Mouse (Mus musculus): ENCODE data around the gene Prame. TPM values are rescaled to one million over a fixed set of nuclear protein-coding genes. Genes with fewer than 3 reads are reported as not detected.
"Not testable (repeated sequence)": the region's sequence is repeated elsewhere in the genome, so short reads cannot be mapped to it uniquely, and the experiment has no call there.

The Prame gene
- 0.10 TPM in 1 of 2 replicates, not detected in the other for polyA plus RNA-seq (2016; fragmentation: Nextera tagmentation; extraction: Ambion mirVana)

GRCm38 (mm10) chrX:135627605-135628004 is at the start of gene Prame:
Prame (minus strand) TSS chrX:135627705.
- 91% methylated on average over 11 of the region's 11 CpGs for whole genome bisulfite sequencing
- no peaks in the 10 kb centered on the region for H3K9me3 ChIP-seq
- no peaks in the 10 kb centered on the region for H3K36me3 ChIP-seq (replicated peaks)
- H3K27me3 ChIP-seq (ENCODE audit: poor library complexity, severe bottlenecking): 0 out of 2 replicates have a peak, but pooled peaks cover 2% of the 10 kb centered on the region
- no peak for DNase-seq (ENCODE audit: extremely low spot score, low spot score)
- no peak within 1 kb of the TSS for H3K4me3 ChIP-seq
- no peaks in the 10 kb centered on the region for H3K4me1 ChIP-seq
- no peak within 1 kb of the TSS for H3K27ac ChIP-seq

GRCm38 (mm10) chrX:135652173-135652772 is 24.8 kb upstream of the Prame start:
- Histone ChIP-seq H3K36me3 (replicated peaks) (no peaks in the 10 kb centered on the region), H3K9me3 (no peaks in the 10 kb centered on the region), H3K4me3 (no peak overlapping the region), H3K27me3 (ENCODE audit: poor library complexity, severe bottlenecking) (peaks cover 8% of the 10 kb centered on the region; the same call in 1 of the 2 replicates), H3K27ac (no peak overlapping the region), H3K4me1 (no peaks in the 10 kb centered on the region)
- WGBS: 62% methylated on average over 9 of the region's 9 CpGs
- no peak for DNase-seq (ENCODE audit: extremely low spot score, low spot score)

DNA sequence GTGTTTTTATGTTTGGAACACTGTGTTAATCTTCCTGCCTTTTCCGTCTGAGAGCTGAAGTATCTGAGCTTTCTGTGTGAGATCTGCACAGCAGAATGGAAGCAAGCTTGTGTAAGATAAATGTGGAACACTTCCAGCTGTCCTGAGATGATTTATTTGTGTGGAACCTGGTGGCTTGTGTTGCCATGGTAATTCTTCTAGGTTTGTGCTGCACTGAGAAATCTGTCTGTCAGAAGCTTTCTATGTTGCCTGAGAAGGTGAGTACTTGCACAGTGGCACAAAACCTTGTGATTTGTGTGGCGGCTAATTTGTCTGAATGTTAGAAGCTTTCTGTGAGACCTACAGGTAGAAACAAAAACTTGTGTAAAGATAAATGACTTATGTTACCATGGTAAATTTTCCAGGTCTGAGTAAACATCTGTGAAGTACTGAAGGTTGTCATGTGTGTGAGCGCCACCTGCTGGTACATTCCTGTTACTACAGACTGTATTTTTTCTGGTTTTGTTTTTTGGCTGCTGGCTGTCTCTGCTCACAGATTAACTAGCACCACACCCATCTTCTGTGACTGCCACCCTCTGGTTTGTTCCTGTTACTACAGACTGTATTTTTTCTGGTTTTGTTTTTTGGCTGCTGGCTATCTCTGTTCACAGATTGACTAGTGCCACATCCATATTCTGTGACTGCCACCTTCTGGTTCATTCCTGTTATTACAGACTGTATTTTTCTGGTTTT is 26.0 kb downstream of the Prame start:
- peaks cover 12% of the 10 kb centered on the region; the same call in 1 of the 2 replicates for H3K9me3 ChIP-seq
- not testable (repeated sequence) for H3K4me3 ChIP-seq; H3K4me1 ChIP-seq; H3K27ac ChIP-seq; H3K36me3 ChIP-seq (replicated peaks); H3K27me3 ChIP-seq (ENCODE audit: poor library complexity, severe bottlenecking); DNase-seq (ENCODE audit: extremely low spot score, low spot score)
- WGBS: 72% methylated on average over 3 of the region's 3 CpGs

- WGBS: 79% methylated on average over 2 of the region's 2 CpGs
These were observed 28.8 kb downstream of the Prame start, which contains the start of gene Nxf7 for GRCm38 (mm10) chrX:135598677-135599076. Nxf7 (minus strand) TSS chrX:135598777.

DNA sequence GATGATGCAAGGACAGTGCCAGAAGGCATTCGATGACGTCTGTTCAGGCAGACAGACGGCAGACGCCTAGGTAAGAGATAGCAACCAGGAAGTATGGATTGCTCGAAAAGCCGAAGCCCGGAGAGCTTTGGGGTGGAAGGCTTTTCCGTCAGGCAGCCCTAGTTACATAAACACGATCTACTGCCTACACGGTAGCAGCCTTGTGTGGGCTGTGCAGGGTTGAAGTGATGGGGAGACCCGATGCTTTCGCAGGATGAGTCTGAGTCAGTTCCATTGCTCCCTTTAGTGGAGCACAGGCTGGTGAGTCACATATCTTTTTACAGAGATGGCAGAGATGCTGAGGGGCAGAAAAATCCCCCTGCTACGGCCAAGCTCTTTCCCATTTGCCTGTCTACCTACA is 29.4 kb downstream of the Prame start:
- H3K4me3 ChIP-seq: no peak overlapping the region
- no peak for DNase-seq (ENCODE audit: extremely low spot score, low spot score)
- H3K4me1 ChIP-seq: no peaks in the 10 kb centered on the region
- H3K36me3 ChIP-seq (replicated peaks): no peaks in the 10 kb centered on the region
- H3K9me3 ChIP-seq: peaks cover 12% of the 10 kb centered on the region; the same call in 1 of the 2 replicates
- WGBS: 92% methylated on average over 13 of the region's 13 CpGs
- no peak overlapping the region for H3K27ac ChIP-seq
- peaks cover 2% of the 10 kb centered on the region for H3K27me3 ChIP-seq (ENCODE audit: poor library complexity, severe bottlenecking)

More at GRCm38 (mm10) chrX:135598677-135599076, 28.8 kb downstream of the Prame start, which contains the start of gene Nxf7:
- H3K27me3 ChIP-seq (ENCODE audit: poor library complexity, severe bottlenecking): no peaks in the 10 kb centered on the region; the same call in 1 of the 2 replicates
- no peak within 1 kb of the TSS for H3K4me3 ChIP-seq
- peaks cover 12% of the 10 kb centered on the region; the same call in 1 of the 2 replicates for H3K9me3 ChIP-seq
- H3K27ac ChIP-seq: no peak within 1 kb of the TSS
- no peaks in the 10 kb centered on the region for H3K36me3 ChIP-seq (replicated peaks)
- DNase-seq (ENCODE audit: extremely low spot score, low spot score): no peak
- no peaks in the 10 kb centered on the region for H3K4me1 ChIP-seq

- 90% methylated on average over 1 of the region's 1 CpGs for WGBS
- Histone ChIP-seq H3K27ac (no peak overlapping the region), H3K36me3 (replicated peaks) (no peaks in the 10 kb centered on the region), H3K4me3 (no peak overlapping the region), H3K27me3 (ENCODE audit: poor library complexity, severe bottlenecking) (peaks cover 14% of the 10 kb centered on the region), H3K9me3 (no peaks in the 10 kb centered on the region), H3K4me1 (no peaks in the 10 kb centered on the region)
- DNase-seq (ENCODE audit: extremely low spot score, low spot score): no peak
These were observed 51.1 kb downstream of the Prame start for GRCm38 (mm10) chrX:135576412-135576811.

- H3K27me3 ChIP-seq (ENCODE audit: poor library complexity, severe bottlenecking): peaks cover 14% of the 10 kb centered on the region
- DNase-seq (ENCODE audit: extremely low spot score, low spot score); H3K4me3 ChIP-seq; H3K36me3 ChIP-seq (replicated peaks); H3K9me3 ChIP-seq; H3K27ac ChIP-seq; H3K4me1 ChIP-seq: not testable (repeated sequence)
- 80% methylated on average over 9 of the region's 9 CpGs for WGBS
These were observed 52.4 kb downstream of the Prame start for GRCm38 (mm10) chrX:135574958-135575628.

- H3K27ac ChIP-seq; H3K9me3 ChIP-seq; H3K36me3 ChIP-seq (replicated peaks); H3K4me3 ChIP-seq; H3K4me1 ChIP-seq; DNase-seq (ENCODE audit: extremely low spot score, low spot score): not testable (repeated sequence)
- 30% methylated on average over 8 of the region's 8 CpGs for WGBS
- H3K27me3 ChIP-seq (ENCODE audit: poor library complexity, severe bottlenecking): peaks cover 14% of the 10 kb centered on the region
These were observed 53.1 kb downstream of the Prame start for GRCm38 (mm10) chrX:135574261-135574957.

DNA sequence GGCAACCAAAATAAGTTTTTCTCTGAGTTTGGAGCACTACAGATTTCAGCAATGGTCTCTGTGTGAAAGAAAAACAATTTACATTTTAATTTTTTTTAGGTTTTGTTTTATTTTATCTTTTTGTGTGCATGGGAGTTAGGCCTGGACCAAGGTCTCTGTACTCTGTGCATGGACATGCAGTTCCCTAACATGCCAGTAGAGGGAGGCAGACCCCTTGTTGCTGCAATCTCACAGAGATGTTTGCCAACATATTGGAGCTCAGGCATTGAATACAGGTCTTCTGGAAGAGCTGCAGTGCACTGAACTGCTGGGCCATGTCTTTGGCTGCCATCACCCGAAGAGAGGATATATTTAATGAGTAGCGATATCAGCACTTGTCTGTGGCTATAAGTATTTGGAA is 58.0 kb downstream of the Prame start:
- H3K9me3 ChIP-seq; H3K27ac ChIP-seq; H3K4me1 ChIP-seq; H3K36me3 ChIP-seq (replicated peaks); H3K4me3 ChIP-seq: not testable (repeated sequence)
- H3K27me3 ChIP-seq (ENCODE audit: poor library complexity, severe bottlenecking): peaks cover 13% of the 10 kb centered on the region; the same call in 1 of the 2 replicates
- peak; percentile 37 for DNase-seq (ENCODE audit: extremely low spot score, low spot score)
- 28% methylated on average over 1 of the region's 2 CpGs for WGBS

DNA sequence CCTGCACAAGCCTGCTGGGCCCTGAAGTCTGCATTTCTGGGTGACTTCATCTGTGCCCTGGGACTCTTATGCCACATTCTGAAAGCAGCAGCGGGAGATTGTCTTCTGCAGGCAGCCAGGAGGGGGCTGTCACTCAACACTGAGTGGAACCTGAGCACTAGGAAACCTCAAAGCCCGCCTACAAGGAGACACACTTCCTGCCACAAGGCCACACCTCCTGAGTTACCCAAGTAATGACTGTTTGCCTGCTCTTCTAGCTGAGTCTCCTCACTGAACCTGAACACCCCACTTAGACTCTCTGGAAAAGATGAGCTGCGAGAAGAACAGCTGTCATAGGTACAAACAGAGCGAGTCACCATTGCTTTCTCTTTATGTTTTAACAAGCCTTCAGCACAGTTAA is 62.6 kb downstream of the Prame start:
- H3K27me3 ChIP-seq (ENCODE audit: poor library complexity, severe bottlenecking); DNase-seq (ENCODE audit: extremely low spot score, low spot score); H3K4me1 ChIP-seq; H3K4me3 ChIP-seq; H3K36me3 ChIP-seq (replicated peaks); H3K27ac ChIP-seq; H3K9me3 ChIP-seq: not testable (repeated sequence)
- 63% methylated on average over 4 of the region's 4 CpGs for WGBS

Measured in forebrain, embryonic 10.5 days (tissue).